Comparison of ENCODE assay signal across 18 mouse cellular contexts in the genomic region with DNA sequence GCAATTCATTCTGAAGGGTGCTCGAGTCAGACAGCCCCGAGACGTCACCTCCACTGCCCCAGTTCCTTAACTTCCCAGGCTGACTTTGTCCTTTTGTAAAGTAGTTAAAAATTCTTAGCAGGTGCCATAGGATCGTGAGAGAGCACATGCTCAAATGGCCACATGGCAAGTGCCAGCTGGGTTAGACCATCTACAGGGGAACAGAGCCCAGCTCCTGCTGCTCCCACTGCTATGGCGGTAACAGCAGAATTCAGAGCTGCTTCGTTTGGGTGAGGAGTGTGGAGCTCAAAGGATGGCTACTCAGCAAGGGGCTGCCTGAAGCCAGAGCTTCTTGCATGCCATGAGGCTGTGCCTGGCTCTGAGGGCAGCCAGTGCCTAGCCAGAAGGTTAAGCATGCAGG. TPM values are rescaled to one million over a fixed set of nuclear protein-coding genes. Genes with fewer than 3 reads are reported as not detected.
"Had no signal": no experiment of that assay in that cellular context is flagged by ENCODE, and none has a peak within 500 bp of the region (broad histone marks: within the 10 kb centered on the region; RNA-seq: fewer than 3 reads in every experiment).

No protein-coding gene starts in this region.

- ATAC-seq: liver, postnatal 0 days; lung, postnatal 0 days; midbrain, embryonic 15.5 days had no signal

- DNase-seq: kidney, postnatal 36 days; layer of hippocampus, postnatal 36 days; left cerebral cortex, postnatal 4 days; liver, postnatal 0 days; lung, embryonic 14.5 days; right cerebral cortex, adult 18-20 months; right cerebral cortex, postnatal 14 days; right cerebral cortex, postnatal 4 days; thymus, adult 2 months; thymus, postnatal 14 days; thymus, postnatal 4 days had no signal

RNA-seq across cellular contexts. Expression of a gene that starts 17.6 kb away (rescaled TPM):
- total RNA-seq: layer of hippocampus, adult 8-10 months; layer of hippocampus, postnatal 10 days; layer of hippocampus, postnatal 36 days; left cerebral cortex, adult 2 months; left cerebral cortex, postnatal 4 days had no signal

RNA-seq across cellular contexts. Expression of a gene that starts 20.4 kb away (rescaled TPM):
- total RNA-seq: layer of hippocampus, adult 8-10 months; layer of hippocampus, postnatal 10 days; layer of hippocampus, postnatal 36 days; left cerebral cortex, adult 2 months; left cerebral cortex, postnatal 14 days; left cerebral cortex, postnatal 4 days; megakaryocyte, adult 5-6 weeks had no signal
